Mouse (Mus musculus): ENCODE measurements around the gene Cops4.

DNA sequence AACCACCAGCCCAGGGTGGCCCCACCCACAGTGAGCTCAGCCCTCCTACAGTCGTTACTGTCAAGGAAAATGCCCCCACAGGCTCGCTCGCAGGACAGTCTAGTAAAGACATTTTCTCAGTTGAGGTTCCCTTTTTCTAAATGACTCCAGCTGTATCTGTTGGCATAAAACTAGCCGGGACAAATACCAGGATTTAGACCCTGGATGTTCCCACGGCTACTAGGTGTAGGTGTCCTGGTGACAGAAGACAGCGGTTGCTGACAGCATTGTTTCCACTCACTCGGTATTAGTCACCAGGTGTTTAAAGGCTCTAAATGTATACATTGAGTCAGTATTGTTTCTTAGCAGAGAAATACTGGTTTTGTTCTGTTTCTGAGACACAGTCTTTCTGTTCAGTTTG, 17.7 kb downstream of the Cops4 start:
- TF ChIP-seq GATA1 (IDR thresholded peaks at IDR 0.05; ENCODE audit: borderline replicate concordance, low read length) (no peak), FLI1 (IDR thresholded peaks at IDR 0.05; ENCODE audit: low read length) (no peak)

All from megakaryocyte, embryonic 14.5 days (primary cell).